Mouse (Mus musculus) kidney, embryonic 14.5 days (tissue): ENCODE results near the gene Piezo1. TPM values are rescaled to one million over a fixed set of nuclear protein-coding genes. Genes with fewer than 3 reads are reported as not detected.

Experiments
- ATAC-seq: fragments of 200-750 bp; cut with Nextera tagmentation; 2 replicates; pipeline ENCODE4 v1.8.0; 2017; ENCODE audit warnings: moderate number of reproducible peaks, mild to moderate bottlenecking, moderate TSS enrichment, moderate library complexity; ENCODE audit not compliant: low FRiP score, low TSS enrichment
- H3K27ac ChIP-seq: fragments of 300-500 bp; sonication (generic); 2 replicates; pipeline ENCODE4 v1.5.1; 2014; ENCODE audit warnings: low read depth, mild to moderate bottlenecking, low read length, moderate library complexity, mixed read lengths
- H3K27me3 ChIP-seq: fragments of 300-500 bp; sonication (generic); 2 replicates; pipeline ENCODE4 v1.6.1; 2014; ENCODE audit warnings: mild to moderate bottlenecking, low read length; ENCODE audit not compliant: control insufficient read depth, insufficient read depth
- H3K36me3 ChIP-seq: fragments of 300-500 bp; sonication (generic); 2 replicates; pipeline ENCODE4 v1.6.1; 2014; ENCODE audit warnings: low read length, mixed read lengths; ENCODE audit not compliant: control insufficient read depth, insufficient read depth
- H3K4me1 ChIP-seq: fragments of 300-500 bp; sonication (generic); 2 replicates; pipeline ENCODE4 v1.6.1; 2014; ENCODE audit warnings: low read length, mixed read lengths; ENCODE audit not compliant: control insufficient read depth, insufficient read depth
- H3K4me2 ChIP-seq: fragments of 300-500 bp; sonication (generic); replicated peaks from 2 replicates; pipeline ENCODE4 v1.6.1; 2014; ENCODE audit warnings: low read depth, mild to moderate bottlenecking, low read length
- H3K4me3 ChIP-seq: fragments of 300-500 bp; sonication (generic); 2 replicates; pipeline ENCODE4 v1.5.1; 2014; ENCODE audit warnings: mild to moderate bottlenecking, low read length
- H3K9ac ChIP-seq: fragments of 300-500 bp; sonication (generic); 2 replicates; pipeline ENCODE4 v1.6.1; 2014; ENCODE audit warnings: low read depth, mild to moderate bottlenecking, low read length, moderate library complexity
- H3K9me3 ChIP-seq: fragments of 300-500 bp; sonication (generic); 2 replicates; pipeline ENCODE4 v1.6.1; 2016; ENCODE audit warnings: low read length; ENCODE audit not compliant: control insufficient read depth
- WGBS: fragments of 180-500 bp; shearing (Covaris S2); extraction: QIAGEN DNeasy Blood & Tissue Kit; methylation state at CpG from one replicate; pipeline ENCODE4 v1.1.7; 2014; 5-methylcytosine and 5-hydroxymethylcytosine counted together
- polyA plus RNA-seq: library from polyadenylated mRNA; unstranded; fragments of >200 nt; fragmentation: Nextera tagmentation; extraction: Ambion mirVana; gene quantifications from 2 replicates; pipeline ENCODE4 v1.2.1, GENCODE M21; 2014

Gene Piezo1
- polyA plus RNA-seq: 16.5 and 17.9 TPM in 2 replicates

DNA sequence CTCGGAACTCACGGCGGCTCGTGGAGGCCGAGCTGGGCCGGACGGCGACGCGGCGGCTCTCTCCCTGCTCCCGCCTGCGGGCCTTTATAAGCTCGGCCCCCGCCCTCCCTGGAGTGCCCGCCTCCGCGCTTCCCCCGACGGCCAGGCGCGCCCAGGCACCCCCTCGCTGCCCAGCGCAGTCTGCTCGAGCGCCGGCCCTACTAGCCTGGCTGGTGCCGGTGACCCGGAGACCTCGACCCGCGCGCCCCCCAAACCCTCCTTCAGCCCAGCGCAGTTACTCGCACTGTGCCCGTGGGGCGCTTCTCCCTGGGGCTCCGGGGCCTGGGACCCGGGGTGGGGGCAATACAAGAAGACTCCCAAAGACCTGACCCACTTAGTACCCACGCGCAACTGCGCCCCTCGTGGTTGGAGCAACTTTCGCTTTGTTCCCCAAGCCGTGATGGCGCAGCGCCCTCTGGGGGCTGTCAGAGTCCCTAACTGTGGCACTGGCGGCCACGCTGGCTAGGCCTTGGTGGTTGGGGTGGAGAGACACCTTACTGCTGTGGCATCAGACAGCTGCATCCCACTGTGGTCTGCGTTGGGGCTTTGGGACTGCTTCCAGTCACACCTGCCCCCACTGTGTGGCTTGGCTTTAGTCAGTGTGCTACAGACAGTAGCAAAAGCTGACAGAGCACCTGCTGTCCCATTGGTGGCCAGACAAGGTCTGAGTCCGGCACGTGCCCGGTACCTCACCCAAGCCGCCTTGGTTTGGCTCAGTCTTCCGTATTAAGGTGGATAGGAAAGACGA is at the start of gene Piezo1:
Piezo1 (minus strand) TSS at position 65 of the 787 bp plus-strand sequence.
- Histone ChIP-seq H3K4me1 (peaks cover 32% of the 10 kb centered on the region), H3K27me3 (no peaks in the 10 kb centered on the region), H3K4me3 (peak within 1 kb of the TSS; percentile 65), H3K9ac (peak within 1 kb of the TSS; percentile 91), H3K9me3 (no peaks in the 10 kb centered on the region), H3K27ac (peak within 1 kb of the TSS; percentile 81), H3K4me2 (peak within 1 kb of the TSS; percentile 95), H3K36me3 (no peaks in the 10 kb centered on the region)
- WGBS: 17% methylated on average over 38 of the region's 56 CpGs
- ATAC-seq: peak; percentile 72

DNA sequence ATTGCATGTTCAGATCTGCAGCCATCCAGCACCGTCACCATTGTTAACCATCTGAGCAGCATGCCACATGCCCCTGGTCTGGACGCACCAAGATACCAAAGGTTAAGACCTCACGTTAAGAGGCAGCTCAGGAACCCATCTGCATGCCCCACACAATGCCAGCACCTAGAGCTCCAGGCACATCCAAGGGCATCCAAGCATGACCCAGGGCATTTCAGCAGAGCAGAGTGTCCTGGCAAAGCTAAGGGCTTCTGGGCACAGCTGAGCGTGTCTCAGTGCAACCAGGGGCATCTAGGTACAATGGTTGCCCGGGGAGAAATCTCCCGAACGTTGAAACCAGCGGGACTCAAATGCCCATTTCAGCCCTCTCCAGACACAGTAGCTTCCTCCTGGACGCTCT is 49.5 kb upstream of the Piezo1 start:
- no peaks in the 10 kb centered on the region for H3K4me1 ChIP-seq
- WGBS: 90% methylated on average over 9 of the region's 9 CpGs
- no peak overlapping the region for H3K4me3 ChIP-seq
- no peak overlapping the region for H3K4me2 ChIP-seq
- no peak overlapping the region for H3K9ac ChIP-seq
- H3K27me3 ChIP-seq: no peaks in the 10 kb centered on the region
- peaks cover 6% of the 10 kb centered on the region; the same call in 1 of the 2 replicates for H3K36me3 ChIP-seq
- H3K27ac ChIP-seq: no peak overlapping the region
- ATAC-seq: no peak
- no peaks in the 10 kb centered on the region for H3K9me3 ChIP-seq

DNA sequence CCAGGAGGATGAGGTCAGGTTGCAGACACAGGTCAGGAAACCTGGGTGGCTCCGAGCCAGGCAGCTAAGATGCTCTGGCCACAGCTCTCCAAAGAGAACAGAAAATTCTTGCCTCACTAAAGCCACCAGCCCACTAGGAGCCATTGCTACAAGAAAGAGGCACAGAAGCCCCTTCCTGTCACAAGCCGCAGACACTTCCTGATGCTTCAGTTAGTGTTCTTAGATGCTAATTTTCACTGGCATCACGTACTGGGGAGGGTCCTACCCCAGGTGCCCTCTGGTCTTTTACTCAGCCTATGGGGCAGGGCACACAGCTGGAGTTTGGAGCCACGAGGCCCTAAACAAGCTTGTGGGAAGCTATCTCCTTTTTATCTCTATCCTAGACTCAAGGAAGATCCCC is 44.9 kb upstream of the Piezo1 start:
- H3K9ac ChIP-seq: no peak overlapping the region
- WGBS: 57% methylated on average over 4 of the region's 4 CpGs
- no peak for ATAC-seq

DNA sequence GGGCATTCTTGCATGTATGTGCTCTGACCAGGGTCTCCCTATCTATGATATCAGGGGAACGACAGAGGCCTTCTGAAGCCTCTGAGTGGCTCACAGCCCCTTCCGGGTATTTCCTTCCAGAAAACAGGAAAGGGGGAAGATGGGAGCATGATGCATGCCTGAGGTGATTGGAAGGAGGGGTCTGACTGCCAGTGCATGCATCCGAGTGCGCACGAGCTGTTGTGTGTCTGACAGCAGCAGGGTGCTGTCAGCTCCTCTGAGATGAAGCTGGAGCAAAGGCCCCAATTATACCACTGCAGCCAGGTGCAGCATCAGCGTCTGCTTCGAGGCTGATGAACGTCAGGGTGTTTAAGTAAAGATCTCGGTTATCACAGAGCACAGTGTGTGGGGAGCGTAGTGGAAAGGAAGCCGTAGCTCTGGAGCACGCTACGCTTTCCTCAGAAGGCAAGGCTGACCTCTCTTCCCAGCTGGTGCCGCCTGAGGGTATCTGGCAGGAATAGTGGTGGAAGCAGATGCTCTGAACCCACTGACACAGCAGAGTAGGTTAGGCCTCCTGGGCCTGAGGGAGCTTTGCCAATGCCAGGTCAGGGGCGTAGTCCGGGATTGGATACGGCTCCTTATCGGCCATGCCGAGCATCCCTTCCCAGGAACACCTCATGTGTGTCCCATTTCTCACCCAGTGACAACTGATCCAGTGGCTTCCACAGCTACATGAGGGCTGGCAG is 42.8 kb upstream of the Piezo1 start:
- no peak overlapping the region for H3K27ac ChIP-seq
- WGBS: 77% methylated on average over 19 of the region's 19 CpGs
- no peak overlapping the region for H3K4me2 ChIP-seq
- ATAC-seq: no peak
- H3K9ac ChIP-seq: no peak overlapping the region
- no peak overlapping the region for H3K4me3 ChIP-seq
- no peaks in the 10 kb centered on the region for H3K27me3 ChIP-seq
- H3K4me1 ChIP-seq: no peaks in the 10 kb centered on the region
- peaks cover 3% of the 10 kb centered on the region; the same call in 1 of the 2 replicates for H3K36me3 ChIP-seq
- H3K9me3 ChIP-seq: no peaks in the 10 kb centered on the region

More for the DNA sequence above, 44.9 kb upstream of the Piezo1 start:
- Histone ChIP-seq H3K27ac (no peak overlapping the region), H3K4me2 (no peak overlapping the region), H3K36me3 (peaks cover 3% of the 10 kb centered on the region; the same call in 1 of the 2 replicates), H3K4me3 (no peak overlapping the region), H3K9me3 (no peaks in the 10 kb centered on the region), H3K27me3 (no peaks in the 10 kb centered on the region), H3K4me1 (no peaks in the 10 kb centered on the region)

DNA sequence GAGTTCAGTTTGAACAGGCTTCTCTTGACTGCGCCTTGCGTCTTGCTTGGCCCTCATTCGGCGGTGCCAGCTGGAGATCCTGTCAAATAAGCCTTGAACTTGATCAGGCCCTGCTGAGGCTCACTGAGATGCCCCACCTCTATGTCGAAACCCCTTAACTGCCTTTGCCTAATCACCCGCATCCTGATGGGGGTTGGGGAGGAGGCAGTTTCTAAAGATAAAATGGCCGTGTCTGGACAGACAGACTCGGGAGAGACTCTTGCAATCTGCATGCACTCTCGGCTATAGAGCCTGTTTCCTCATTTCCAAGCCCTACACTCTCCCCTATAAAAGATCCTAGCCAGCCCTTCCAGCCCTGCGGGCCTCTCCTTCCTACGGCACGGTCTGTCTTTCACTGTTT is 42.1 kb upstream of the Piezo1 start:
- ATAC-seq: no peak

DNA sequence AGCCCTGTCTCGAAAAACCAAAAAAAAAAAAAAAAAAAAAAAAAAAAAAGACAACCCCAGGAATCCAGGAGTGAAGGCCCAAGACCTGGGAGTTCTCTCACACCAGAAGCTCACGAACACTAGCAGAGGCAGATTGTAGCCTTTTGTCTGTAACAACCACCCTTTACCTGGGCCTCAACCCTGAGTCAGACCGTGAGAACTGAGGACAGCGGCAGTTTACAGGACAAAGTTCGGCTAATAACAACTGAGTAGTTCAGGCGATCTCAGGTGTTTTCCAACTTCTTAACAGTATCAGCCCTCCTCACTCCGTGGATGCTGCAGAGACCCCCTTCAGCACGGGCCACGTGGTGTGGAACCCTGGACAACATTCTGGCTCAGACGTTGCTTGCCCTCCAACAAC is 35.6 kb upstream of the Piezo1 start:
- no peaks in the 10 kb centered on the region for H3K4me1 ChIP-seq
- no peak overlapping the region for H3K4me2 ChIP-seq
- H3K9ac ChIP-seq: no peak overlapping the region
- no peaks in the 10 kb centered on the region for H3K9me3 ChIP-seq
- ATAC-seq: no peak
- H3K27me3 ChIP-seq: no peaks in the 10 kb centered on the region
- H3K27ac ChIP-seq: no peak overlapping the region
- no peaks in the 10 kb centered on the region for H3K36me3 ChIP-seq
- 81% methylated on average over 10 of the region's 10 CpGs for WGBS
- no peak overlapping the region for H3K4me3 ChIP-seq

More for the DNA sequence above, 42.1 kb upstream of the Piezo1 start:
- H3K4me2 ChIP-seq: no peak overlapping the region
- H3K27me3 ChIP-seq: no peaks in the 10 kb centered on the region
- peak overlapping the region; percentile 23; the same call in 1 of the 2 replicates for H3K9ac ChIP-seq
- no peaks in the 10 kb centered on the region for H3K9me3 ChIP-seq
- no peaks in the 10 kb centered on the region; the same call in 1 of the 2 replicates for H3K36me3 ChIP-seq
- 50% methylated on average over 12 of the region's 12 CpGs for WGBS
- H3K4me3 ChIP-seq: no peak overlapping the region
- no peaks in the 10 kb centered on the region for H3K4me1 ChIP-seq
- no peak overlapping the region for H3K27ac ChIP-seq

DNA sequence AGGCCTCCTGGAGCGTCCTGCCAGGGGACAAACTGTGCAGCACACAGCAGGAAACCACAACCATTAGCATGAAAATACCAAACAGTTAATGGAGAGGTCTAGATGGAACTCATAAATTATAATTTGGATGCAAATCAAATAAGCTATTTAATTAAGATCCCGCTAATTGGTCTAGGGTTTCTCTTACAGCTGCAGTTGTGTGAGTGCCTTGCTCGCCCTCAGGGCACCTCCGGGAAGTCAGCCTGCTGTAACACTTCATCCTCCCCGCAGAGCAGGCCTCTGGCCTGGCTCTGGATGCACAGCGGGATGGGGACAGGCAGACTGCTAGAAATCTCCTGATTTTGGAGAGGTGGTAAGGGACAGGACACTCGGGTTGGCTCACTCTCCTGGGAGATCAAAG is 35.0 kb upstream of the Piezo1 start:
- H3K27ac ChIP-seq: no peak overlapping the region
- no peak for ATAC-seq
- no peak overlapping the region for H3K4me3 ChIP-seq

DNA sequence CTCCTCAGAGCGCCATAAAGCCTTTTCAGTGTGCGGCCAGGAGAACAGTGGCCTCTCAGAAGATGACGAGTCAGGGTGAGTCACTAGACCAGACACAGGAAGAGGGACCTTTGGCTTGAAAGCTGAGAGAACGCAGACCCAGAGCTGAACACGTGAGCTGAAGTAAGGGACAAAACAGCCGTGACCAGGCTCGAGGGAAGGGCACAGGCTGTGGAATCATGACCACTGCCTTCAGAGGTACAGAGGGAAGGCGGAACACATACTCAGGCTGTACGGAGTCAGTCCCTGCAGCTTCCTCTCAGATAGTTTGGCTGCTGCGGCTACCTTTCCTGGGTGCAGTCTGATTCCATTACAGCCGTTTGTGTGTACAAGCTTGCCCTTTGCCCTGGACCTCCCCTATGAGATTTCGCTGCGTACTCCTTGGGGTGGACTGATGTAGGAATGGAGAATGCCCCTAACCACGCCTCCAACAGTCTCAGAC is 34.3 kb upstream of the Piezo1 start:
- peak overlapping the region; percentile 37; the same call in 1 of the 2 replicates for H3K27ac ChIP-seq
- H3K9ac ChIP-seq: no peak overlapping the region
- no peaks in the 10 kb centered on the region for H3K36me3 ChIP-seq
- no peaks in the 10 kb centered on the region for H3K9me3 ChIP-seq
- no peak overlapping the region for H3K4me3 ChIP-seq
- no peak overlapping the region for H3K4me2 ChIP-seq
- H3K4me1 ChIP-seq: no peaks in the 10 kb centered on the region
- no peak for ATAC-seq
- 39% methylated on average over 14 of the region's 14 CpGs for WGBS
- H3K27me3 ChIP-seq: no peaks in the 10 kb centered on the region

More for the DNA sequence above, 35.0 kb upstream of the Piezo1 start:
- no peaks in the 10 kb centered on the region for H3K9me3 ChIP-seq
- WGBS: 53% methylated on average over 7 of the region's 7 CpGs
- H3K27me3 ChIP-seq: no peaks in the 10 kb centered on the region
- H3K4me2 ChIP-seq: no peak overlapping the region
- H3K36me3 ChIP-seq: no peaks in the 10 kb centered on the region
- H3K4me1 ChIP-seq: no peaks in the 10 kb centered on the region
- no peak overlapping the region; the same call in 1 of the 2 replicates for H3K9ac ChIP-seq

DNA sequence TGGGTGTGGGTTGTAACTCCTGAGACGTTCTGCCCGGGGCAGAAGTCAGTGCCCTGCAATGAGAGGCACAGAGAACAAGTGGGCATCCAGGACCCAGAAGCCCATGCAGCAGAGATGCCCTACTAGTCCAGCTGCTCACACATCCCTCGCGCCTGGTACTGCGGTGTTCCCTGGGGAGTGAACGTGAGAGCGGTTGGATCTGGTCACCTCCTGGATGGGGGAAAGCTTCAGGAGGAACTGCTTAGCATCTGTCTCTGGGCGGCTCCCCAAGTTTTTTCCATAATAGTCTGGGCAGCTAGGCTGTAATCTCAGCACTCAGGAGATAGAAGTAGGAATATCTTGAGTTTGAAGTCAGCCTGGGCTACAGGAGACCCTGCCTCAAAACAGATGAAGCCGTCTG is 33.9 kb upstream of the Piezo1 start:
- no peak overlapping the region for H3K4me3 ChIP-seq
- 84% methylated on average over 9 of the region's 9 CpGs for WGBS

More for the DNA sequence above, 33.9 kb upstream of the Piezo1 start:
- H3K36me3 ChIP-seq: no peaks in the 10 kb centered on the region
- H3K4me1 ChIP-seq: no peaks in the 10 kb centered on the region; the same call in 1 of the 2 replicates
- no peak overlapping the region for H3K27ac ChIP-seq
- no peak for ATAC-seq
- H3K9ac ChIP-seq: no peak overlapping the region
- no peaks in the 10 kb centered on the region for H3K9me3 ChIP-seq
- H3K4me2 ChIP-seq: no peak overlapping the region
- H3K27me3 ChIP-seq: no peaks in the 10 kb centered on the region
